Mouse (Mus musculus) erythroblast, embryonic 14.5 days (primary cell): ENCODE results near the gene Rrbp1.

Source experiments
- GATA1 ChIP-seq: IDR thresholded peaks from 2 replicates; pipeline ENCODE4 v1.6.1; 2012; ENCODE audit warnings: low read length, inconsistent platforms, mixed read lengths
- TAL1 ChIP-seq: IDR thresholded peaks from 3 replicates; pipeline ENCODE4 v1.6.1; 2012; ENCODE audit warnings: low read length, inconsistent platforms, mixed read lengths

- TF ChIP-seq GATA1 (no peak), TAL1 (no peak)
These were observed 101.8 kb downstream of the Rrbp1 start for GRCm38 (mm10) chr2:143909230-143909629.
